Mouse (Mus musculus): ENCODE measurements around the gene Gm42791. TPM values are rescaled to one million over a fixed set of nuclear protein-coding genes. Genes with fewer than 3 reads are reported as not detected.

The Gm42791 gene
- polyA plus RNA-seq, 1 experiment from 2014 or later, result 0.47 TPM

DNA sequence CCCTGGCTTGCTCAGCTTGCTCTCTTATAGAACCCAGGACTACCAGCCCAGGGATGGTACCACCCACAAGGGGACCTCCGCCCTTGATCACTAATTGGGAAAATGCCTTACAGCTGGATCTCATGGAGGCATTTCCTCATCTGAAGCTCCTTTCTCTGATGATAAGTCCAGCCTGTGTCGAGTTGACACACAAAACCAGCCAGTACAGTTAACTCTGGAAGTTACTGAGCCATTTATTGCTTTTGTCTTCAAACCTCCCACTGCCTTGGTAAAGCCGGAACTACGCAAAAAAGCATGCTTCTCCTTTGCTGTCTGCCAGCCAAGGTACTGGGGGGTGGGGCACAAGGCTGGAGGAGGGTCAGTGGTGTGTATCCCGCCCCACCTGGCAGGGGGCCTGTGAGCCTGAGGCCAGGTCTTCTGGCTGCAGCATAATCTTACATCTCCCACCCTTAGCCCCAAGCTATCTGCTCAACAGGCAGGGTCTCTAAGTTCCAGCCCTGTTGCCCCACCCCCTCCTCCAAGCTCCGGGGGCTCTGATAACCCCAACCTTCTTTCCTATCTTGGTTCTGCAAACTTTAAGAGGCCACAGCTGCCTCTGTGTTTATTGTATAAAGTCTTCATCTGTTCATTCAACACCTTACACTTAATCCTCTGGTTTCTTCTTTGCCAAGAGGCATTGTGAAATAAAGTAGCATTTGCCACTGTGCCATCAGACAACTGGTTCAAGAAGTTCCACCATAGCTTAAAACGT is 59.7 kb downstream of the Gm42791 start:
- 38% methylated on average over 7 of the region's 7 CpGs for WGBS
- no peak overlapping the region for H3K4me2 ChIP-seq (replicated peaks; ENCODE audit: low read depth, low read length)
- no peaks in the 10 kb centered on the region for H3K36me3 ChIP-seq (ENCODE audit: control insufficient read depth, insufficient read depth, low read length)
- no peak overlapping the region for H3K27ac ChIP-seq (ENCODE audit: low read depth, low read length)
- H3K4me3 ChIP-seq (ENCODE audit: low read length), result no peak overlapping the region
- H3K9me3 ChIP-seq (ENCODE audit: control insufficient read depth, low read length), result peaks cover 2% of the 10 kb centered on the region; the same call in 1 of the 2 replicates
- ATAC-seq (ENCODE audit: low FRiP score, low TSS enrichment), result no peak; the same call in 1 of the 2 replicates
- no peak overlapping the region for H3K9ac ChIP-seq (ENCODE audit: low read depth, low read length)
- no peaks in the 10 kb centered on the region for H3K27me3 ChIP-seq (ENCODE audit: control insufficient read depth, insufficient read depth, low read length)
- peaks cover 9% of the 10 kb centered on the region; the same call in 1 of the 2 replicates for H3K4me1 ChIP-seq (ENCODE audit: control insufficient read depth, insufficient read depth, low read length)

GRCm38 (mm10) chr5:148934457-148934856 is 60.5 kb downstream of the Gm42791 start:
- WGBS, result 17% methylated on average over 6 of the region's 6 CpGs
- no peaks in the 10 kb centered on the region for H3K27me3 ChIP-seq (ENCODE audit: control insufficient read depth, insufficient read depth, low read length)
- H3K4me3 ChIP-seq (ENCODE audit: low read length), result no peak overlapping the region
- no peak overlapping the region for H3K27ac ChIP-seq (ENCODE audit: low read depth, low read length)
- no peaks in the 10 kb centered on the region for H3K36me3 ChIP-seq (ENCODE audit: control insufficient read depth, insufficient read depth, low read length)
- peaks cover 2% of the 10 kb centered on the region; the same call in 1 of the 2 replicates for H3K9me3 ChIP-seq (ENCODE audit: control insufficient read depth, low read length)
- H3K4me2 ChIP-seq (replicated peaks; ENCODE audit: low read depth, low read length), result no peak overlapping the region
- H3K4me1 ChIP-seq (ENCODE audit: control insufficient read depth, insufficient read depth, low read length), result peaks cover 9% of the 10 kb centered on the region; the same call in 1 of the 2 replicates
- H3K9ac ChIP-seq (ENCODE audit: low read depth, low read length), result no peak overlapping the region
- ATAC-seq (ENCODE audit: low FRiP score, low TSS enrichment), result peak; percentile 58; the same call in 1 of the 2 replicates

- ATAC-seq (ENCODE audit: low FRiP score, low TSS enrichment), result no peak
- Histone ChIP-seq H3K4me3 (ENCODE audit: low read length) (no peak overlapping the region), H3K27ac (ENCODE audit: low read depth, low read length) (no peak overlapping the region), H3K36me3 (ENCODE audit: control insufficient read depth, insufficient read depth, low read length) (no peaks in the 10 kb centered on the region), H3K27me3 (ENCODE audit: control insufficient read depth, insufficient read depth, low read length) (no peaks in the 10 kb centered on the region), H3K4me2 (replicated peaks; ENCODE audit: low read depth, low read length) (no peak overlapping the region), H3K9ac (ENCODE audit: low read depth, low read length) (no peak overlapping the region), H3K9me3 (ENCODE audit: control insufficient read depth, low read length) (peaks cover 2% of the 10 kb centered on the region; the same call in 1 of the 2 replicates), H3K4me1 (ENCODE audit: control insufficient read depth, insufficient read depth, low read length) (peaks cover 12% of the 10 kb centered on the region; the same call in 1 of the 2 replicates)
- 10% methylated on average over 8 of the region's 8 CpGs for WGBS
These were observed 61.2 kb downstream of the Gm42791 start for GRCm38 (mm10) chr5:148933767-148934166.

DNA sequence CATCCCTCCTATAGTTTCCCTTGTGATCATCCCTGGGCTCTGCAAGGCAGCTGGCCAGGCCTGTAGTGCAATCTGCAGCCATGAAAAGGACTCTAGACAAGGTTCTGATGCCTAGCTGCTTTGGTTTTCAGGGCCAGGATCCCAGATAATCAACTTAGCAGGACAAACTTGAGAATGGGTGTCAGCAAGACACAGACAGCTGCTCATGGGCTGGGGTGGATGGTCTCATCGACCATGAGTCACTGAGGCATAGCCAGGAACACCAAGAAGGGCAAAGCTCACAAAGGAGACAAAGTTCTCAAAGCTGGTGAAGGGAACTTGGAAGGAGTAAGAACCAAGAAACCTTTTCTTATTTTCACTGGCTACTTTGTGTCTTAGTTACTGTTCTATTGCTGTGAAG is 63.6 kb downstream of the Gm42791 start:
- no peaks in the 10 kb centered on the region for H3K27me3 ChIP-seq (ENCODE audit: control insufficient read depth, insufficient read depth, low read length)
- ATAC-seq (ENCODE audit: low FRiP score, low TSS enrichment), result no peak
- H3K36me3 ChIP-seq (ENCODE audit: control insufficient read depth, insufficient read depth, low read length), result peaks cover 3% of the 10 kb centered on the region; the same call in 1 of the 2 replicates
- peaks cover under 1% of the 10 kb centered on the region; the same call in 1 of the 2 replicates for H3K9me3 ChIP-seq (ENCODE audit: control insufficient read depth, low read length)
- no peak overlapping the region for H3K4me2 ChIP-seq (replicated peaks; ENCODE audit: low read depth, low read length)
- H3K9ac ChIP-seq (ENCODE audit: low read depth, low read length), result no peak overlapping the region
- no peak overlapping the region for H3K4me3 ChIP-seq (ENCODE audit: low read length)
- H3K27ac ChIP-seq (ENCODE audit: low read depth, low read length), result no peak overlapping the region
- 75% methylated on average over 1 of the region's 1 CpGs for WGBS
- peaks cover 19% of the 10 kb centered on the region for H3K4me1 ChIP-seq (ENCODE audit: control insufficient read depth, insufficient read depth, low read length)

GRCm38 (mm10) chr5:148929116-148929449 is 65.9 kb downstream of the Gm42791 start, which contains the start of gene Katnal1:
Gene Katnal1, minus strand, starts transcription at chr5:148929320.
- peak within 1 kb of the TSS; percentile 77 for H3K27ac ChIP-seq (ENCODE audit: low read depth, low read length)
- no peak; the same call in 1 of the 2 replicates for ATAC-seq (ENCODE audit: low FRiP score, low TSS enrichment)
- no peaks in the 10 kb centered on the region for H3K9me3 ChIP-seq (ENCODE audit: control insufficient read depth, low read length)
- H3K9ac ChIP-seq (ENCODE audit: low read depth, low read length), result peak within 1 kb of the TSS; percentile 81
- peak within 1 kb of the TSS; percentile 78 for H3K4me3 ChIP-seq (ENCODE audit: low read length)
- peaks cover 3% of the 10 kb centered on the region; the same call in 1 of the 2 replicates for H3K36me3 ChIP-seq (ENCODE audit: control insufficient read depth, insufficient read depth, low read length)
- 2% methylated on average over 16 of the region's 16 CpGs for WGBS
- no peaks in the 10 kb centered on the region for H3K27me3 ChIP-seq (ENCODE audit: control insufficient read depth, insufficient read depth, low read length)
- H3K4me1 ChIP-seq (ENCODE audit: control insufficient read depth, insufficient read depth, low read length), result peaks cover 10% of the 10 kb centered on the region
- H3K4me2 ChIP-seq (replicated peaks; ENCODE audit: low read depth, low read length), result peak within 1 kb of the TSS; percentile 86

DNA sequence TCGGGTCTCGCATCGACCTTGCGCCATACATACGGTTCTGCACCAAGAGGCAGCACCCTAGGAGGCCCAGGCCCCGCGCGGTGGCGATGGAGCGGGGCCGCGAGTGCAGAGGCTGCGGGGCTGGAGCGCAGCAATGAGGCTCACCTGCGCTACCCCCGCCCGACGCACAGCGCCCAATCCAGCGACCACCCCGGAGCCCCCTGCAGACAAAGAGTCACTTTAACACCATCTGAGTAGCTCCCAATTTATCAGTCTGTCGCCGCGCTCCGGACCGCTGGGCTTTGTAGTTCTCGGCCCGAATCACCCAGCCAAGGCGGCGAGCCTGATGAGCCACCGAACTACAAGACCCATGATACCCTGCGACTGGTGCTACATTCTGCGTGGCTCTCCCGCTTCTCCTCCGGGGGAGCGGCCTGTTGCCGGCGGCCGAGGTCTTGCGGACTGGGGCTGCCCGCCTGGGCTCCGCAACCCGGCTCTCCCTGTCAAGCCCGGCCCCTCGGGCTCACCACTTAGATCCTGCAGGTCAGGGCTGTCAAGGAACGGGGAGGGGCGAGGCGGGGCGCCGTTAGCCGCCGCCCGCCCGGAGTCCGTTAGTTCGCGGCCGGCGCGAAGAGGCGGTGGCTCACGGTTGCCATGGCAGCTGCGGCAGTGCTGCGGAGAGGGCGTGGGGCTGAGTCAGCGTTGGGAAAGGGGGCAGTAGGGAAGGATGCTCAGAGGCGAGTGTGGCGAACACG is 66.4 kb downstream of the Gm42791 start:
- Histone ChIP-seq H3K4me2 (replicated peaks; ENCODE audit: low read depth, low read length) (peak overlapping the region; percentile 86), H3K9me3 (ENCODE audit: control insufficient read depth, low read length) (no peaks in the 10 kb centered on the region), H3K9ac (ENCODE audit: low read depth, low read length) (peak overlapping the region; percentile 81), H3K4me1 (ENCODE audit: control insufficient read depth, insufficient read depth, low read length) (peaks cover 13% of the 10 kb centered on the region), H3K27me3 (ENCODE audit: control insufficient read depth, insufficient read depth, low read length) (no peaks in the 10 kb centered on the region), H3K4me3 (ENCODE audit: low read length) (peak overlapping the region; percentile 78), H3K27ac (ENCODE audit: low read depth, low read length) (peak overlapping the region; percentile 77), H3K36me3 (ENCODE audit: control insufficient read depth, insufficient read depth, low read length) (peaks cover 3% of the 10 kb centered on the region; the same call in 1 of the 2 replicates)
- under 1% methylated on average over 67 of the region's 69 CpGs for WGBS
- ATAC-seq (ENCODE audit: low FRiP score, low TSS enrichment), result peak; percentile 98

- peak overlapping the region; percentile 86 for H3K4me2 ChIP-seq (replicated peaks; ENCODE audit: low read depth, low read length)
- peak overlapping the region; percentile 81 for H3K9ac ChIP-seq (ENCODE audit: low read depth, low read length)
- no peaks in the 10 kb centered on the region for H3K27me3 ChIP-seq (ENCODE audit: control insufficient read depth, insufficient read depth, low read length)
- H3K36me3 ChIP-seq (ENCODE audit: control insufficient read depth, insufficient read depth, low read length), result peaks cover 3% of the 10 kb centered on the region; the same call in 1 of the 2 replicates
- 39% methylated on average over 5 of the region's 5 CpGs for WGBS
- H3K4me1 ChIP-seq (ENCODE audit: control insufficient read depth, insufficient read depth, low read length), result peaks cover 17% of the 10 kb centered on the region
- H3K27ac ChIP-seq (ENCODE audit: low read depth, low read length), result no peak overlapping the region
- ATAC-seq (ENCODE audit: low FRiP score, low TSS enrichment), result no peak
- H3K9me3 ChIP-seq (ENCODE audit: control insufficient read depth, low read length), result no peaks in the 10 kb centered on the region
- H3K4me3 ChIP-seq (ENCODE audit: low read length), result peak overlapping the region; percentile 78
These were observed 67.2 kb downstream of the Gm42791 start for GRCm38 (mm10) chr5:148927717-148928223.

- Histone ChIP-seq H3K27ac (ENCODE audit: low read depth, low read length) (no peak overlapping the region), H3K4me1 (ENCODE audit: control insufficient read depth, insufficient read depth, low read length) (peaks cover 17% of the 10 kb centered on the region), H3K4me2 (replicated peaks; ENCODE audit: low read depth, low read length) (no peak overlapping the region), H3K27me3 (ENCODE audit: control insufficient read depth, insufficient read depth, low read length) (no peaks in the 10 kb centered on the region), H3K9ac (ENCODE audit: low read depth, low read length) (no peak overlapping the region), H3K36me3 (ENCODE audit: control insufficient read depth, insufficient read depth, low read length) (peaks cover 3% of the 10 kb centered on the region; the same call in 1 of the 2 replicates), H3K4me3 (ENCODE audit: low read length) (no peak overlapping the region), H3K9me3 (ENCODE audit: control insufficient read depth, low read length) (no peaks in the 10 kb centered on the region)
- ATAC-seq (ENCODE audit: low FRiP score, low TSS enrichment), result no peak
- 69% methylated on average over 12 of the region's 12 CpGs for WGBS
These were observed 70.4 kb downstream of the Gm42791 start for GRCm38 (mm10) chr5:148924586-148924985.
